Mouse (Mus musculus) limb, embryonic 12.5 days (tissue): ENCODE data around the gene Runx2. TPM values are rescaled to one million over a fixed set of nuclear protein-coding genes. Genes with fewer than 3 reads are reported as not detected.

ENCODE experiments used
- ATAC-seq: fragments of 200-750 bp; cut with Nextera tagmentation; 2 replicates; pipeline ENCODE4 v1.8.0; 2017; ENCODE audit warnings: low read depth, moderate TSS enrichment; ENCODE audit not compliant: insufficient number of reproducible peaks, insufficient read depth, low FRiP score, low TSS enrichment
- H3K27ac ChIP-seq: fragments of 300-500 bp; sonication (generic); 2 replicates; pipeline ENCODE4 v1.5.1; 2016; ENCODE audit warnings: mild to moderate bottlenecking, moderate library complexity
- H3K27me3 ChIP-seq: fragments of 300-500 bp; sonication (generic); 2 replicates; pipeline ENCODE4 v1.6.1; 2016; ENCODE audit warnings: mild to moderate bottlenecking, moderate library complexity
- H3K36me3 ChIP-seq: fragments of 300-500 bp; sonication (generic); 2 replicates; pipeline ENCODE4 v1.6.1; 2016; ENCODE audit warnings: mild to moderate bottlenecking, moderate library complexity
- H3K4me1 ChIP-seq: fragments of 300-500 bp; sonication (generic); replicated peaks from 2 replicates; pipeline ENCODE4 v1.6.1; 2016
- H3K4me2 ChIP-seq: fragments of 300-500 bp; sonication (generic); 2 replicates; pipeline ENCODE4 v1.6.1; 2016; ENCODE audit warnings: mild to moderate bottlenecking, moderate library complexity
- H3K4me3 ChIP-seq: fragments of 300-500 bp; sonication (generic); replicated peaks from 2 replicates; pipeline ENCODE4 v1.5.1; 2016; ENCODE audit warnings: mild to moderate bottlenecking
- H3K9ac ChIP-seq: fragments of 300-500 bp; sonication (generic); replicated peaks from 2 replicates; pipeline ENCODE4 v1.6.1; 2016; ENCODE audit warnings: mild to moderate bottlenecking, moderate library complexity
- H3K9me3 ChIP-seq: fragments of 300-500 bp; sonication (generic); 2 replicates; pipeline ENCODE4 v1.6.1; 2016; ENCODE audit warnings: mild to moderate bottlenecking, moderate library complexity
- WGBS: fragments of 180-500 bp; shearing (Covaris S2); methylation state at CpG from one replicate; pipeline ENCODE4 v1.1.7; 2016; 5-methylcytosine and 5-hydroxymethylcytosine counted together
- polyA plus RNA-seq: library from polyadenylated mRNA; unstranded; fragments of >200 nt; fragmentation: Nextera tagmentation; extraction: Ambion mirVana; gene quantifications from 2 replicates; pipeline ENCODE4 v1.2.1, GENCODE M21; 2016

Runx2 gene
- polyA plus RNA-seq, 1 experiment from 2014 or later: 8.3 TPM

- Histone ChIP-seq H3K9ac (no peak overlapping the region), H3K36me3 (peaks cover 13% of the 10 kb centered on the region), H3K27ac (no peak overlapping the region), H3K27me3 (no peaks in the 10 kb centered on the region), H3K4me1 (0 out of 2 replicates have a peak, but pooled peaks cover 2% of the 10 kb centered on the region), H3K4me2 (no peak overlapping the region), H3K4me3 (no peak overlapping the region), H3K9me3 (peaks cover 5% of the 10 kb centered on the region; the same call in 1 of the 2 replicates)
- 90% methylated on average over 12 of the region's 12 CpGs for WGBS
- no peak for ATAC-seq
Measured at GRCm38 (mm10) chr17:44792218-44792917, 22.2 kb downstream of the Runx2 start.

GRCm38 (mm10) chr17:44788982-44789747, 25.4 kb downstream of the Runx2 start:
- Histone ChIP-seq H3K27ac (no peak overlapping the region), H3K4me3 (no peak overlapping the region), H3K9ac (no peak overlapping the region), H3K36me3 (peaks cover 7% of the 10 kb centered on the region), H3K4me2 (no peak overlapping the region), H3K27me3 (no peaks in the 10 kb centered on the region), H3K9me3 (peaks cover 5% of the 10 kb centered on the region; the same call in 1 of the 2 replicates), H3K4me1 (peaks cover 2% of the 10 kb centered on the region; the same call in 1 of the 2 replicates)
- WGBS: 81% methylated on average over 5 of the region's 5 CpGs
- ATAC-seq: no peak

GRCm38 (mm10) chr17:44783143-44783542, 31.5 kb downstream of the Runx2 start:
- Histone ChIP-seq H3K27me3 (no peaks in the 10 kb centered on the region), H3K36me3 (no peaks in the 10 kb centered on the region), H3K9me3 (no peaks in the 10 kb centered on the region), H3K27ac (no peak overlapping the region), H3K4me2 (no peak overlapping the region), H3K9ac (no peak overlapping the region), H3K4me1 (peaks cover 2% of the 10 kb centered on the region), H3K4me3 (no peak overlapping the region)
- no peak for ATAC-seq
- WGBS: 75% methylated on average over 2 of the region's 2 CpGs

GRCm38 (mm10) chr17:44782366-44782765, 32.2 kb downstream of the Runx2 start:
- Histone ChIP-seq H3K36me3 (no peaks in the 10 kb centered on the region), H3K27me3 (no peaks in the 10 kb centered on the region), H3K9me3 (no peaks in the 10 kb centered on the region), H3K27ac (no peak overlapping the region), H3K9ac (no peak overlapping the region), H3K4me3 (no peak overlapping the region), H3K4me2 (no peak overlapping the region), H3K4me1 (peaks cover 8% of the 10 kb centered on the region)
- WGBS: 69% methylated on average over 4 of the region's 4 CpGs
- ATAC-seq: no peak

- Histone ChIP-seq H3K9ac (no peak overlapping the region), H3K4me1 (peaks cover 8% of the 10 kb centered on the region), H3K27me3 (no peaks in the 10 kb centered on the region), H3K4me2 (no peak overlapping the region), H3K4me3 (no peak overlapping the region), H3K27ac (no peak overlapping the region), H3K36me3 (no peaks in the 10 kb centered on the region), H3K9me3 (no peaks in the 10 kb centered on the region)
- ATAC-seq: no peak
- 74% methylated on average over 4 of the region's 4 CpGs for WGBS
Measured at GRCm38 (mm10) chr17:44780353-44780752, 34.2 kb downstream of the Runx2 start.

- ATAC-seq: no peak
- H3K4me3 ChIP-seq: peak overlapping the region; percentile 83
- H3K4me1 ChIP-seq: peaks cover 8% of the 10 kb centered on the region
- no peak overlapping the region for H3K9ac ChIP-seq
- peak overlapping the region; percentile 78 for H3K4me2 ChIP-seq
- H3K27ac ChIP-seq: no peak overlapping the region
- H3K36me3 ChIP-seq: no peaks in the 10 kb centered on the region
- 71% methylated on average over 5 of the region's 5 CpGs for WGBS
- no peaks in the 10 kb centered on the region for H3K9me3 ChIP-seq
- H3K27me3 ChIP-seq: 0 out of 2 replicates have a peak, but pooled peaks cover 4% of the 10 kb centered on the region
Measured at GRCm38 (mm10) chr17:44778141-44778540, 36.5 kb downstream of the Runx2 start.

GRCm38 (mm10) chr17:44777337-44777804, 37.2 kb downstream of the Runx2 start:
- Histone ChIP-seq H3K9ac (peak overlapping the region; percentile 90), H3K4me3 (peak overlapping the region; percentile 83), H3K4me1 (peaks cover 8% of the 10 kb centered on the region), H3K27ac (peak overlapping the region; percentile 85), H3K27me3 (0 out of 2 replicates have a peak, but pooled peaks cover 4% of the 10 kb centered on the region), H3K4me2 (peak overlapping the region; percentile 78), H3K36me3 (no peaks in the 10 kb centered on the region), H3K9me3 (no peaks in the 10 kb centered on the region)
- peak; percentile 76 for ATAC-seq
- WGBS: 1% methylated on average over 34 of the region's 35 CpGs

- peak within 1 kb of the TSS; percentile 85 for H3K27ac ChIP-seq
- ATAC-seq: peak; percentile 96
- H3K9me3 ChIP-seq: no peaks in the 10 kb centered on the region
- H3K36me3 ChIP-seq: no peaks in the 10 kb centered on the region
- peak within 1 kb of the TSS; percentile 83 for H3K4me3 ChIP-seq
- peak within 1 kb of the TSS; percentile 90 for H3K9ac ChIP-seq
- peaks cover 8% of the 10 kb centered on the region for H3K4me1 ChIP-seq
- 0 out of 2 replicates have a peak, but pooled peaks cover 4% of the 10 kb centered on the region for H3K27me3 ChIP-seq
- WGBS: 0% methylated on average over 38 of the region's 40 CpGs
- peak within 1 kb of the TSS; percentile 78 for H3K4me2 ChIP-seq
Measured at GRCm38 (mm10) chr17:44776738-44777270, 37.8 kb downstream of the Runx2 start, which contains the start of gene Supt3. Gene Supt3, plus strand, starts transcription at chr17:44777152.

GRCm38 (mm10) chr17:44772576-44772975, 42.0 kb downstream of the Runx2 start:
- ATAC-seq: no peak
- Histone ChIP-seq H3K4me2 (no peak overlapping the region), H3K4me3 (no peak overlapping the region), H3K9me3 (no peaks in the 10 kb centered on the region), H3K36me3 (no peaks in the 10 kb centered on the region), H3K27me3 (0 out of 2 replicates have a peak, but pooled peaks cover 4% of the 10 kb centered on the region), H3K27ac (no peak overlapping the region), H3K4me1 (peaks cover 11% of the 10 kb centered on the region), H3K9ac (no peak overlapping the region)
- 91% methylated on average over 2 of the region's 2 CpGs for WGBS

GRCm38 (mm10) chr17:44770871-44771270, 43.7 kb downstream of the Runx2 start:
- Histone ChIP-seq H3K9ac (no peak overlapping the region), H3K27me3 (0 out of 2 replicates have a peak, but pooled peaks cover 4% of the 10 kb centered on the region), H3K27ac (no peak overlapping the region), H3K9me3 (no peaks in the 10 kb centered on the region), H3K4me2 (no peak overlapping the region), H3K4me1 (peaks cover 18% of the 10 kb centered on the region), H3K4me3 (no peak overlapping the region), H3K36me3 (no peaks in the 10 kb centered on the region)
- 87% methylated on average over 2 of the region's 2 CpGs for WGBS
- no peak for ATAC-seq

GRCm38 (mm10) chr17:44768522-44768921, 46.1 kb downstream of the Runx2 start:
- ATAC-seq: no peak
- WGBS: 8% methylated on average over 5 of the region's 5 CpGs
- H3K9ac ChIP-seq: no peak overlapping the region
- H3K36me3 ChIP-seq: no peaks in the 10 kb centered on the region
- no peak overlapping the region for H3K4me3 ChIP-seq
- peaks cover 18% of the 10 kb centered on the region for H3K4me1 ChIP-seq
- H3K9me3 ChIP-seq: no peaks in the 10 kb centered on the region
- 0 out of 2 replicates have a peak overlapping the region, but pooled peaks have one; percentile 62 for H3K27ac ChIP-seq
- peak overlapping the region; percentile 20 for H3K4me2 ChIP-seq
- H3K27me3 ChIP-seq: no peaks in the 10 kb centered on the region
